Mouse (Mus musculus) kidney, embryonic 16.5 days (tissue): Measurements from ENCODE around the gene Mylip. TPM values are rescaled to one million over a fixed set of nuclear protein-coding genes. Genes with fewer than 3 reads are reported as not detected.
A peak's percentile ranks its signal among the peaks of the same experiment; 100 is the strongest.

ENCODE experiments used
- ATAC-seq: fragments of 200-750 bp; cut with Nextera tagmentation; 2 replicates; pipeline ENCODE4 v1.8.0; 2017; ENCODE audit warnings: moderate TSS enrichment; ENCODE audit not compliant: low FRiP score, low TSS enrichment
- H3K27ac ChIP-seq: fragments of 300-500 bp; sonication (generic); 2 replicates; pipeline ENCODE4 v1.5.1; 2014; ENCODE audit warnings: low read length
- H3K27me3 ChIP-seq: fragments of 300-500 bp; sonication (generic); 2 replicates; pipeline ENCODE4 v1.6.1; 2014; ENCODE audit warnings: low read length, control low read depth, mixed read lengths; ENCODE audit not compliant: insufficient read depth
- H3K36me3 ChIP-seq: fragments of 300-500 bp; sonication (generic); 2 replicates; pipeline ENCODE4 v1.6.1; 2014; ENCODE audit warnings: low read length, control low read depth, mixed read lengths; ENCODE audit not compliant: insufficient read depth
- H3K4me1 ChIP-seq: fragments of 300-500 bp; sonication (generic); 2 replicates; pipeline ENCODE4 v1.6.1; 2014; ENCODE audit warnings: low read length, control low read depth, mixed read lengths; ENCODE audit not compliant: insufficient read depth
- H3K4me2 ChIP-seq: fragments of 300-500 bp; sonication (generic); replicated peaks from 2 replicates; pipeline ENCODE4 v1.6.1; 2014; ENCODE audit warnings: low read depth, low read length
- H3K4me3 ChIP-seq: fragments of 300-500 bp; sonication (generic); 2 replicates; pipeline ENCODE4 v1.5.1; 2014; ENCODE audit warnings: mild to moderate bottlenecking, low read length
- H3K9ac ChIP-seq: fragments of 300-500 bp; sonication (generic); replicated peaks from 2 replicates; pipeline ENCODE4 v1.6.1; 2014; ENCODE audit warnings: low read length
- H3K9me3 ChIP-seq: fragments of 300-500 bp; sonication (generic); 2 replicates; pipeline ENCODE4 v1.6.1; 2016; ENCODE audit warnings: low read length, control low read depth
- WGBS: fragments of 180-500 bp; shearing (Covaris S2); extraction: QIAGEN DNeasy Blood & Tissue Kit; methylation state at CpG from one replicate; pipeline ENCODE4 v1.1.7; 2014; 5-methylcytosine and 5-hydroxymethylcytosine counted together
- polyA plus RNA-seq: library from polyadenylated mRNA; unstranded; fragments of >200 nt; fragmentation: Nextera tagmentation; extraction: Ambion mirVana; gene quantifications from 2 replicates; pipeline ENCODE4 v1.2.1, GENCODE M21; 2015

Mylip gene
- 16.0 and 16.2 TPM in 2 replicates for polyA plus RNA-seq

DNA sequence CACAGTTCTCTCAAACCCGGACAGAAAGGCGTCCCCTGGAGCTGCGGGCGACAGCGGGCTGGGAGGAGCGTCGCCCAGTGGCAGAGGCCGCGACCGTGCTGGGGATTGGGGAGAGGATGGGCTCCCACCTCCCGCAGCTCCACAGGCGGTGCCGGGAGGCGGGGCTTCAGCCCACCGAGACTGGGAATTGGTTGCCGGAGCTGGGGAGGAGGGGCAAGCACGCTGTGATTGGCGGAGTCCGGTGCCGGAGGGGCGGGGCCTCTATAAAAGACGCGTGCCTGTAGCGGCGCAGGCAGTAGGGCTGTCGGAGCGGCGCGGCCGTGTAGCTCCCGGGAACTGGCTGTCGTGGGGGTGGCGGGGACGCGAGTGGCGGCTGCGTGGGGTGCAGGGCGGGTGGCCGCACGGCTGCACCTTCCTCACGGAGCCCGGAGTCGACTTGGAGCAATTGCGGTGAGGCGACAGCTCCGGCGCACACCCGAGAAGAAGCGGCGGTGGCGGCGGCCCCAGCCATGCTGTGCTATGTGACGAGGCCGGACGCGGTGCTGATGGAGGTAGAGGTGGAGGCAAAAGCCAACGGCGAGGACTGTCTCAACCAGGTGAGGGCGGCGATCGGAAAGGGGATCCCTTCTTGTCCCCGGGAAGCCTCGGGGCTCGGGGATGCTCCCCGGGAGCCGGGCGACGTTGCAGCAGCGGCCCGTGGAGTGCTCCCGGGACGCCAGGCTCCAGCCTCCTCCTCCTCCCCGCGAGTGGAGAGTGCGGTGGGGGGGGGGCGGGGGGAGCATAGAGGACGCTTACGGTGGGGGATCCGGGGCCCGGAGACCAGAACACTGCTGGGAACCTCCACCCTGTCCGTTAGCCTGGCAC lies at the start of gene Mylip:
Mylip (plus strand) TSS at position 295 of the 864 bp plus-strand sequence.
- Histone ChIP-seq H3K4me3 (peak within 1 kb of the TSS; percentile 91), H3K27ac (peak within 1 kb of the TSS; percentile 85), H3K9me3 (no peaks in the 10 kb centered on the region), H3K36me3 (0 out of 2 replicates have a peak, but pooled peaks cover 9% of the 10 kb centered on the region), H3K9ac (peak within 1 kb of the TSS; percentile 85), H3K27me3 (no peaks in the 10 kb centered on the region), H3K4me2 (peak within 1 kb of the TSS; percentile 90), H3K4me1 (peaks cover 34% of the 10 kb centered on the region)
- ATAC-seq = peak; percentile 95
- under 1% methylated on average over 64 of the region's 81 CpGs for WGBS

- no peaks in the 10 kb centered on the region for H3K36me3 ChIP-seq
- H3K4me3 ChIP-seq = no peak overlapping the region
- no peak for ATAC-seq
- H3K4me2 ChIP-seq = no peak overlapping the region
- no peaks in the 10 kb centered on the region; the same call in 1 of the 2 replicates for H3K4me1 ChIP-seq
- H3K9ac ChIP-seq = no peak overlapping the region
- H3K27me3 ChIP-seq = no peaks in the 10 kb centered on the region
- no peaks in the 10 kb centered on the region for H3K9me3 ChIP-seq
- no peak overlapping the region for H3K27ac ChIP-seq
Measured at GRCm38 (mm10) chr13:45341991-45342390, 47.6 kb upstream of the Mylip start.

GRCm38 (mm10) chr13:45343541-45343940 lies 46.0 kb upstream of the Mylip start:
- H3K9ac ChIP-seq = no peak overlapping the region
- no peaks in the 10 kb centered on the region; the same call in 1 of the 2 replicates for H3K4me1 ChIP-seq
- no peaks in the 10 kb centered on the region for H3K36me3 ChIP-seq
- no peak for ATAC-seq
- H3K27me3 ChIP-seq = no peaks in the 10 kb centered on the region
- H3K27ac ChIP-seq = no peak overlapping the region
- H3K9me3 ChIP-seq = no peaks in the 10 kb centered on the region
- no peak overlapping the region for H3K4me2 ChIP-seq
- H3K4me3 ChIP-seq = no peak overlapping the region
- WGBS = 89% methylated on average over 6 of the region's 6 CpGs

GRCm38 (mm10) chr13:45343966-45344365 lies 45.6 kb upstream of the Mylip start:
- Histone ChIP-seq H3K4me2 (no peak overlapping the region), H3K36me3 (no peaks in the 10 kb centered on the region)
- 77% methylated on average over 4 of the region's 4 CpGs for WGBS

DNA sequence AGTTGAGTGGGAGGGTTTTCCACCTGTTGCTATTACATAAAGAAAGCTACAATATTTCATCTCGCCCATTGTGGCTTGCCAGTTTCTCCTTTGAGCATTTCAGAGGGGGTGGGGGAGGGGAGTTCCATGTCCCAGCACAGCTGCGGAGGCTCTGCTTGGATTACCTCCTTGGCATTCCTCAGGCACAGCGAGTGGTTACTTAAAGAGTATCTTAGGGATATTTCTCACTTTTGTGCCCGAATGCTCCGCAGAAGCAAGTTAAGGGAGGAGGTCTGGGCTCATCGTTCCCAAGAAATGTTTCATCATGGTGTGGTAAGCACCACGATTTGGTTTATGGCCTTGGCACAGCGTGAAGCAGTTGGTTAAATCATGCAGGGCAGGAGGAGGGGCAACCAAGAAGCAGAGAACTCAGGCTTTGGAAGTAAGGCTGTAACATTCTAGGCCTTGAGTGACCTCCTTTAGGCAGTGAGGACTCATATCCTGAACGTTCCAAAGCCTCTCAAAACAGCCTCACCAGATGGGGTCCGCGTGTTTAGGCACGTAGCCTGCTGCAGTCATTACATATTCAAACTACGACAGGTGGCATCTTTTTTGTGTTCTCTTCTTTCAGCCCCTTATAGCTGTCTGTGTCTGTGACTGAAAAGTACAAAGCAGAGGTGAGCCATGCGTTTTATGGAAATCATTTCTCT lies 43.9 kb upstream of the Mylip start:
- Histone ChIP-seq H3K4me2 (peak overlapping the region; percentile 33), H3K9ac (no peak overlapping the region), H3K27ac (no peak overlapping the region), H3K4me3 (peak overlapping the region; percentile 14; the same call in 1 of the 2 replicates), H3K36me3 (no peaks in the 10 kb centered on the region), H3K27me3 (no peaks in the 10 kb centered on the region), H3K4me1 (no peaks in the 10 kb centered on the region; the same call in 1 of the 2 replicates), H3K9me3 (no peaks in the 10 kb centered on the region)
- ATAC-seq = peak; percentile 51; the same call in 1 of the 2 replicates
- 17% methylated on average over 14 of the region's 14 CpGs for WGBS

More at GRCm38 (mm10) chr13:45343966-45344365, 45.6 kb upstream of the Mylip start:
- ATAC-seq = no peak
- Histone ChIP-seq H3K9me3 (no peaks in the 10 kb centered on the region), H3K4me3 (no peak overlapping the region), H3K27ac (no peak overlapping the region), H3K9ac (no peak overlapping the region), H3K27me3 (no peaks in the 10 kb centered on the region), H3K4me1 (no peaks in the 10 kb centered on the region; the same call in 1 of the 2 replicates)

DNA sequence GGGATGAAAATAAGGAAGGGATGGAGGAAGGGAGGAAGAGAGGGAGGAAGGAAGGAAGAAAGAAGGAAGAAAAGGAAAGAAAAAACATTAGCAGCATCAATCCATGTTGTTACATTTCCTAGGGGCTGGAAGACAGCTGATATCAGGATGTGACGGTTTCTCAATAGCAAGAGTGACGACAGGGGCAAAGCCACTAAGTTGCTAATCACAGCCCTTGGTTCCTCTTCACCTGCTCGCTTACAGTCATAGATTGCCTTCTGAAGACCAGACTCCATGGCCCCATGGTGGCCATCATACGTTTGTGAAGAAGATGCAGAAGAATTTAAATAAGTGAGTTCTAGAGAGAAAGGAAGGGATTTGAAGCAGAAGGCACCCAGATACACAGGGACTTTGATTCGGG lies 38.1 kb upstream of the Mylip start:
- WGBS = 80% methylated on average over 5 of the region's 5 CpGs
- no peak overlapping the region for H3K4me3 ChIP-seq
- ATAC-seq = no peak

GRCm38 (mm10) chr13:45354824-45355223 lies 34.7 kb upstream of the Mylip start:
- no peak overlapping the region for H3K4me2 ChIP-seq
- no peaks in the 10 kb centered on the region for H3K36me3 ChIP-seq
- no peak overlapping the region for H3K4me3 ChIP-seq
- H3K4me1 ChIP-seq = no peaks in the 10 kb centered on the region
- no peak for ATAC-seq
- H3K27ac ChIP-seq = no peak overlapping the region
- no peaks in the 10 kb centered on the region for H3K9me3 ChIP-seq
- no peak overlapping the region for H3K9ac ChIP-seq
- WGBS = 77% methylated on average over 2 of the region's 2 CpGs
- no peaks in the 10 kb centered on the region for H3K27me3 ChIP-seq

More for the DNA sequence above, 38.1 kb upstream of the Mylip start:
- H3K9me3 ChIP-seq = no peaks in the 10 kb centered on the region
- H3K4me2 ChIP-seq = no peak overlapping the region
- H3K9ac ChIP-seq = no peak overlapping the region
- H3K27me3 ChIP-seq = no peaks in the 10 kb centered on the region
- H3K36me3 ChIP-seq = no peaks in the 10 kb centered on the region
- H3K27ac ChIP-seq = no peak overlapping the region
- no peaks in the 10 kb centered on the region for H3K4me1 ChIP-seq

DNA sequence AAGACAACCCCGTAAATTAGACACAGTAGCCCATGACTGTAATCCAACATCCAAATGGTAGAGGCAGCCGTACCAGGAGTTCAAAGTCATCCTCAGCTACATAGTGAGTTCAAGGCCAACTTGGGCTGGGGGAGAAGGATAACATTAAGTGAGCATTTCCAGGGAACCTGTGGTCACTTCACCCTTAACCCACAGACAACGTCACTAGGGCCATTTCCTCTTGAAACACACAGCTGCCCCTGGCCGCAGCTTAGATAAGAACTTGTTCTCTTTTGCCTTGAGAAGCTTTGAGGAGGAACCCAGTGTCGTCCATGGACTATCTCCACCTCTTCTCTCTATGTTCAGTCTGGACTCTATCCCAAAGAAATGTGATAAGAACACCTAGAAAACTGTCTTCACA lies 31.3 kb upstream of the Mylip start:
- Histone ChIP-seq H3K4me3 (no peak overlapping the region), H3K9ac (no peak overlapping the region), H3K9me3 (no peaks in the 10 kb centered on the region; the same call in 1 of the 2 replicates), H3K27me3 (no peaks in the 10 kb centered on the region), H3K4me2 (no peak overlapping the region), H3K36me3 (no peaks in the 10 kb centered on the region), H3K27ac (no peak overlapping the region), H3K4me1 (no peaks in the 10 kb centered on the region)
- no peak for ATAC-seq
- WGBS = 81% methylated on average over 5 of the region's 5 CpGs

- H3K9ac ChIP-seq = no peak overlapping the region
- no peak for ATAC-seq
- 75% methylated on average over 13 of the region's 13 CpGs for WGBS
- H3K36me3 ChIP-seq = no peaks in the 10 kb centered on the region
- H3K4me2 ChIP-seq = no peak overlapping the region
- no peak overlapping the region for H3K27ac ChIP-seq
- no peak overlapping the region for H3K4me3 ChIP-seq
- H3K9me3 ChIP-seq = no peaks in the 10 kb centered on the region; the same call in 1 of the 2 replicates
- no peaks in the 10 kb centered on the region for H3K4me1 ChIP-seq
- no peaks in the 10 kb centered on the region for H3K27me3 ChIP-seq
Measured at GRCm38 (mm10) chr13:45358676-45359323, 30.7 kb upstream of the Mylip start.
